Mouse (Mus musculus): ENCODE data around the gene Cnnm1. TPM values are rescaled to one million over a fixed set of nuclear protein-coding genes. Genes with fewer than 3 reads are reported as not detected.

Cnnm1 gene
- total RNA-seq, 1 experiment, result 2.6 TPM

DNA sequence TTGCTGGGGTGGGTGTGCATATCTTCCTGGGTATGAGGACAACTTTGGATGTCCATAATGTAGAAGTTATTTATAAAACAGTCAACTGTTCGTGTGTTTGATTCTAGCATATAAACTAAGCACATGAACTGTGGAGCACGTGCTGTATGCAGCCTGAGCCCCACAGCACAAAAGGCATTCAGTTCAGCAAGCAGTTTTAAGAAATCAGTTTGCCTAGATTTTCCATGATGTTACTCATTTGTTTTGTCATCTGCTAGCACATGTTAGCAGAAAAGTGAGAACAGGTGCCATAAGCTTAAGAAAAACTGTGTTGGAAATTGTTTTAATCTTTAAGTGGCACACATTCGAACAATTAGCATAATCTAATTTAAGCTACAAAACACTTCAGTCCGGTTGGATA lies 19.7 kb downstream of the Cnnm1 start:
- Histone ChIP-seq H3K4me3 (ENCODE audit: insufficient read depth in 1 of 2, low read depth in 1 of 2, low read length in 2 of 2, poor library complexity in 1 of 2, severe bottlenecking in 1 of 2) (no peak overlapping the region), H3K9me3 (ENCODE audit: control insufficient read depth, insufficient read depth, low read depth, low read length) (no peaks in the 10 kb centered on the region), H3K36me3 (ENCODE audit: control insufficient read depth, insufficient read depth, low read length, poor library complexity, severe bottlenecking) (no peaks in the 10 kb centered on the region), H3K9ac (ENCODE audit: insufficient read depth, low read depth, low read length, poor library complexity, severe bottlenecking) (no peak overlapping the region), H3K4me1 (ENCODE audit: control insufficient read depth in 2 of 2, insufficient read depth in 2 of 2, low read length in 2 of 2, poor library complexity in 1 of 2) (no peaks in the 10 kb centered on the region), H3K27ac (ENCODE audit: insufficient read depth, low read depth, low read length, poor library complexity, severe bottlenecking) (no peak overlapping the region)
- in situ Hi-C loops (cut with MboI; ENCODE audit: low sequenced_read_pairs in 2 of 2, unreplicated experiment in 2 of 2), result no loop called here
- no peak for TF ChIP-seq ZNF384 (IDR thresholded peaks at IDR 0.05; ENCODE audit: low read depth, low read length)
- TF ChIP-seq ZC3H11A (IDR thresholded peaks at IDR 0.05; ENCODE audit: borderline replicate concordance, low read depth, low read length), result no peak
- TF ChIP-seq MAFK (IDR thresholded peaks at IDR 0.05; ENCODE audit: insufficient read depth, low read depth, low read length), result no peak
- TF ChIP-seq CHD2 (IDR thresholded peaks at IDR 0.05; ENCODE audit: low read depth, low read length), result no peak
- no peak for TF ChIP-seq HCFC1 (IDR thresholded peaks at IDR 0.05; ENCODE audit: borderline replicate concordance, insufficient read depth, low read length)
- no peak for DNase-seq (ENCODE audit: low read depth, low spot score)

DNA sequence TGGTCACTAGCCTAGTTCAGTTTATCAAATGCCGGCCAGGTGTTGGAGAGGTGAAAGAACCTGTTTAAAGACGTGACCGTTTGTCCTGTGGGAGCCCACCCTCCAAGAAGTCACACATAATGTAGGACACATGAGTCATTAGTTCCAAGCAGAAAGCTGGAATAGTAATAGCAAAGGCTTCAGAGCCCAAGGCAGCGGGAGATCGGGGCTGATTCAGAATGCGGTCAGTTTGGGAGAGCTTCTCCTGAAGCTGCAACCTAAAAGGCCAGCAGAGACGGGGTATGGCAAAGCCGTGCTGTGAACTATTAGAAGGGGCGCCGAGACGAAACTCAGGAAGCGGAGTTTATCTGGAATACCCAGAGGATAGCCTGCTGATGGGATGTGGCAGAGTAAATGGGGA lies 20.2 kb downstream of the Cnnm1 start:
- no peaks in the 10 kb centered on the region for H3K4me1 ChIP-seq (ENCODE audit: control insufficient read depth in 2 of 2, insufficient read depth in 2 of 2, low read length in 2 of 2, poor library complexity in 1 of 2)
- no peak overlapping the region for H3K9ac ChIP-seq (ENCODE audit: insufficient read depth, low read depth, low read length, poor library complexity, severe bottlenecking)
- no peak for DNase-seq (ENCODE audit: low read depth, low spot score)
- no peaks in the 10 kb centered on the region for H3K9me3 ChIP-seq (ENCODE audit: control insufficient read depth, insufficient read depth, low read depth, low read length)
- no peaks in the 10 kb centered on the region for H3K36me3 ChIP-seq (ENCODE audit: control insufficient read depth, insufficient read depth, low read length, poor library complexity, severe bottlenecking)
- no peak for TF ChIP-seq ZNF384 (IDR thresholded peaks at IDR 0.05; ENCODE audit: low read depth, low read length)
- no peak for TF ChIP-seq ZC3H11A (IDR thresholded peaks at IDR 0.05; ENCODE audit: borderline replicate concordance, low read depth, low read length)
- TF ChIP-seq MAFK (IDR thresholded peaks at IDR 0.05; ENCODE audit: insufficient read depth, low read depth, low read length), result no peak
- TF ChIP-seq HCFC1 (IDR thresholded peaks at IDR 0.05; ENCODE audit: borderline replicate concordance, insufficient read depth, low read length), result no peak
- no peak for TF ChIP-seq CHD2 (IDR thresholded peaks at IDR 0.05; ENCODE audit: low read depth, low read length)
- in situ Hi-C loops (cut with MboI; ENCODE audit: low sequenced_read_pairs in 2 of 2, unreplicated experiment in 2 of 2), result no loop called here
- no peak overlapping the region for H3K27ac ChIP-seq (ENCODE audit: insufficient read depth, low read depth, low read length, poor library complexity, severe bottlenecking)
- H3K4me3 ChIP-seq (ENCODE audit: insufficient read depth in 1 of 2, low read depth in 1 of 2, low read length in 2 of 2, poor library complexity in 1 of 2, severe bottlenecking in 1 of 2), result no peak overlapping the region

DNA sequence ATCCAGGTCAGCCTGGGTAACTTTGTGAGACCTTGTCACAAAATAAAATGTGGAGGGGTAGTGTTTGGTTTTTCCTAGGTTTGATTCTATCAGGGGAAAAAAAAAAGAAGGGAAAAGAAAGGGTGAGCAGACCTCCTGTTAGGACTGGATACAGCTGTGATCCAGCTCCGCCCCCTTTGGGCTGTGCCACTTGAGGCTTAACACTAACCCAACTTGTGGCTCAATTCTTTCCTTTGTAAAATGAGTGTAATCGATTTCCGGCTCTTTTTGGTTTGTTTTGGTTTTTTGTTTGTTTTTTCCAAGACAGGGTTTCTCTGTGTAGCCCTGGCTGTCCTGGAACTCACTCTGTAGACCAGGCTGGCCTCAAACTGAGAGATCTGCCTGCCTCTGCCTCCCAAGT lies 21.9 kb downstream of the Cnnm1 start:
- no peak for DNase-seq (ENCODE audit: low read depth, low spot score)
- in situ Hi-C loops (cut with MboI; ENCODE audit: low sequenced_read_pairs in 2 of 2, unreplicated experiment in 2 of 2), result no loop called here
- H3K4me1 ChIP-seq (ENCODE audit: control insufficient read depth in 2 of 2, insufficient read depth in 2 of 2, low read length in 2 of 2, poor library complexity in 1 of 2), result no peaks in the 10 kb centered on the region
- H3K4me3 ChIP-seq (ENCODE audit: insufficient read depth in 1 of 2, low read depth in 1 of 2, low read length in 2 of 2, poor library complexity in 1 of 2, severe bottlenecking in 1 of 2), result no peak overlapping the region
- no peak overlapping the region for H3K27ac ChIP-seq (ENCODE audit: insufficient read depth, low read depth, low read length, poor library complexity, severe bottlenecking)
- no peaks in the 10 kb centered on the region for H3K9me3 ChIP-seq (ENCODE audit: control insufficient read depth, insufficient read depth, low read depth, low read length)
- H3K36me3 ChIP-seq (ENCODE audit: control insufficient read depth, insufficient read depth, low read length, poor library complexity, severe bottlenecking), result no peaks in the 10 kb centered on the region
- no peak for TF ChIP-seq ZNF384 (IDR thresholded peaks at IDR 0.05; ENCODE audit: low read depth, low read length)
- TF ChIP-seq HCFC1 (IDR thresholded peaks at IDR 0.05; ENCODE audit: borderline replicate concordance, insufficient read depth, low read length), result no peak
- no peak for TF ChIP-seq ZC3H11A (IDR thresholded peaks at IDR 0.05; ENCODE audit: borderline replicate concordance, low read depth, low read length)
- TF ChIP-seq MAFK (IDR thresholded peaks at IDR 0.05; ENCODE audit: insufficient read depth, low read depth, low read length), result no peak
- TF ChIP-seq CHD2 (IDR thresholded peaks at IDR 0.05; ENCODE audit: low read depth, low read length), result no peak
- H3K9ac ChIP-seq (ENCODE audit: insufficient read depth, low read depth, low read length, poor library complexity, severe bottlenecking), result no peak overlapping the region

DNA sequence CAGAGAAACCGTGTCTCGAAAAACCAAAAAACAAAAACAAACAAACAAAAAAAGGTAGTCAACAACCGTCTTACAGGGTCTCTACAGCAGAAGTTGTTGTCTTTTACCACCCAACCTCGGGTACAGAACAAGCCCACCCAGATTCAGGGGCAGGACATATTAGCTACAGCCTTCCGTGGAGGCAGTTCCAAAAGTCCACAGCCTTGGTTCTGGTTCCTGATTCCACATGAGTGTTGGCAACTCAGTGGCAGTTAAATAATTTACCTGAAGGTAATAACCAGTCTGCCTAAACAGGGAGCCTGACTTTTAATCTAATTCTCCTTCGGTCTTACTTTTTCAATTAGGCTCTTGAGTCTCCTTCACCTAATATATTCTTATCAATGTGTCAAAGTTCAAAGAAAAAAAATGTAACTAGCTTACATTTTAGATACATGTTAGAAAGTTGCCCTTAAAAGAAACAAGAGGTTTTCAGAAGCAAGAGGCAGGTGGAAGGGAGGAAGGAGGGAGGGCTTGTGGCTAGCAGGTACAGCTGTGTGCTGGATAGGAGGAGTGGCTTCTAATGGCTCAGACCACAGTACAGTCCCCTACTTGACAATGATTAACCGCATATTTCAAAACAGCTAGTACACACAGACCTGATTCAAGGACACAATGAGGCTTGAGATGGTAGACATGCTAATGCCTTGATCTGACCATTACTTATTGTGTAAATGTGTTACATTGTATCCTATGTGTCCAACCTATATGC lies 23.5 kb downstream of the Cnnm1 start:
- Histone ChIP-seq H3K9me3 (ENCODE audit: control insufficient read depth, insufficient read depth, low read depth, low read length) (no peaks in the 10 kb centered on the region), H3K4me1 (ENCODE audit: control insufficient read depth in 2 of 2, insufficient read depth in 2 of 2, low read length in 2 of 2, poor library complexity in 1 of 2) (no peaks in the 10 kb centered on the region), H3K9ac (ENCODE audit: insufficient read depth, low read depth, low read length, poor library complexity, severe bottlenecking) (no peak overlapping the region), H3K4me3 (ENCODE audit: insufficient read depth in 1 of 2, low read depth in 1 of 2, low read length in 2 of 2, poor library complexity in 1 of 2, severe bottlenecking in 1 of 2) (no peak overlapping the region), H3K27ac (ENCODE audit: insufficient read depth, low read depth, low read length, poor library complexity, severe bottlenecking) (no peak overlapping the region), H3K36me3 (ENCODE audit: control insufficient read depth, insufficient read depth, low read length, poor library complexity, severe bottlenecking) (no peaks in the 10 kb centered on the region)
- TF ChIP-seq MAFK (IDR thresholded peaks at IDR 0.05; ENCODE audit: insufficient read depth, low read depth, low read length) (no peak), ZNF384 (IDR thresholded peaks at IDR 0.05; ENCODE audit: low read depth, low read length) (no peak), ZC3H11A (IDR thresholded peaks at IDR 0.05; ENCODE audit: borderline replicate concordance, low read depth, low read length) (no peak), HCFC1 (IDR thresholded peaks at IDR 0.05; ENCODE audit: borderline replicate concordance, insufficient read depth, low read length) (no peak), CHD2 (IDR thresholded peaks at IDR 0.05; ENCODE audit: low read depth, low read length) (no peak)
- in situ Hi-C loops (cut with MboI; ENCODE audit: low sequenced_read_pairs in 2 of 2, unreplicated experiment in 2 of 2), result no loop called here
- DNase-seq (ENCODE audit: low read depth, low spot score), result no peak

Data from ES-E14 (cell line).